Mouse (Mus musculus): ENCODE results near the gene Dgkd. TPM values are rescaled to one million over a fixed set of nuclear protein-coding genes. Genes with fewer than 3 reads are reported as not detected.

The Dgkd gene
- polyA plus RNA-seq, 2 experiments = 26.7 to 35.5 TPM

DNA sequence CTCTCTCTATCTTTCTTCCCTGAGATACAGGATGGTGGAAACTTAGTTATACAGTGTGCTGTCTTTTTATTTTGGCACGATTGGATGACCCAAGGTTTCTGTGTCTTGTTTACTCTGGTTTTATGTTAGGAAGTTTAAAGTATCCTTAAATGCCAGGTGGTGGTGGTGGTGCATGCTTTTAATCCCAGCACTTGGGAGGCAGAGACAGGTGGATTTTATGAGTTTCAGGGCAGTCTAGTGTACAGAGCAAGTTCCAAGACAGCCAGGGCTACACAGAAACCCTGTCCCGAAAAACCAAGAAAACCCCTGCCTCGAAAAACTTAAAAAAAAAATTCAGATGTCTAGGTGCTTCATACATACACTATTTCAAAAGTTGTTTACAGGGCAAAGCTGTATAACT lies 25.9 kb downstream of the Dgkd start:
- H3K27ac ChIP-seq (replicated peaks; ENCODE audit: low read depth, low read length) = no peak overlapping the region
- H3K4me1 ChIP-seq (ENCODE audit: control insufficient read depth, insufficient read depth, low read length) = peaks cover 30% of the 10 kb centered on the region
- 88% methylated on average over 3 of the region's 3 CpGs for WGBS
- H3K9ac ChIP-seq (ENCODE audit: low read depth, low read length, severe bottlenecking) = no peak overlapping the region
- H3K36me3 ChIP-seq (ENCODE audit: control insufficient read depth, insufficient read depth, low read length) = peaks cover 24% of the 10 kb centered on the region; the same call in 1 of the 2 replicates
- no peak for TF ChIP-seq POLR2A (IDR thresholded peaks at IDR 0.05; ENCODE audit: borderline replicate concordance, extremely low read depth, insufficient read depth, insufficient read length)
- no peaks in the 10 kb centered on the region for H3K27me3 ChIP-seq (ENCODE audit: control insufficient read depth, insufficient read depth, low read length)
- H3K4me2 ChIP-seq (replicated peaks; ENCODE audit: low read depth, low read length, severe bottlenecking) = no peak overlapping the region
- no peaks in the 10 kb centered on the region for H3K9me3 ChIP-seq (ENCODE audit: control insufficient read depth, low read length)
- DNase-seq (ENCODE audit: low spot score) = no peak
- ATAC-seq (ENCODE audit: low FRiP score, low read depth) = no peak
- no peak overlapping the region for H3K4me3 ChIP-seq (replicated peaks; ENCODE audit: low read length)

DNA sequence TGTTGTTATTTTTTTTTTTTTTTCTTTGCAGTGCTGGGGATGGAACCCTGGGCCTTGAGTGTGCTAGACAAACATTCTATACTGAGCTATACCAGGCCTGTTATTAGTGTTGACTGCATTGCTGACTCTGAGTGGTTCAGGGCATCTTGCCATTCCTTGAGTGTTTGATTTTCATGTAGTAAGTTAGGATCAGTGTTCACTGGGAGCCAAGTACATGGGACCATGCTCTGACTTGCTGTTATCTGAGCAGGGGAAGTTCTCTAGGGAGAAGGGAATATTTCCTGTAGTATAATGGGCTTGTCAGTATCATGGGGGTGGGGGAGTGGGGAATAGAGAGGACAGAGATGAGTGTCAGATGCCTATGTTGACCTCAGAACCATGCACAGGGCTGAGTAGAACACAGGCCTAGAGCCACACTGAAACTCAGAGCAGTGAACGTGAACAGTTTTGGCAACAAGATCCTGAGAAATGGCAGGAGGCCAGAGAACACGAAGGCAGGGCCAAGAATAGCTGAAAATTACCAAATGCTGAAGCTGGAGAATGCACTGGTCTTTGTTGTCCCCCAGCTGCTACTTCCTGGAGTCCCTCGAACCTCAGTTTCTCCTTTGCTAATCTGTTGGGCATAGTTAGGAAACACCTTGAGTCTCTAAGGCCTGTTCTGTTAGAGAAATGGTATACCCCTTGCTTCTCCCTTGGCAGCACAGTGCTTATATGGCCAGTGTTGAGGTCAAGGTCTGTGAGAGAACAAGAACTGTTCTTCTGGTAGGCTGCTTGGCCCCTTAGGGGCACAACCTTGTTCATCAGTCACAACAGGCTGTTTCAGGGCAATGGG lies 26.6 kb downstream of the Dgkd start:
- ATAC-seq (ENCODE audit: low FRiP score, low read depth) (peak; percentile 50), DNase-seq (ENCODE audit: low spot score) (peak; percentile 78)
- TF ChIP-seq POLR2A (IDR thresholded peaks at IDR 0.05; ENCODE audit: borderline replicate concordance, extremely low read depth, insufficient read depth, insufficient read length) = no peak
- Histone ChIP-seq H3K4me2 (replicated peaks; ENCODE audit: low read depth, low read length, severe bottlenecking) (no peak overlapping the region; the same call in 1 of the 2 replicates), H3K4me1 (ENCODE audit: control insufficient read depth, insufficient read depth, low read length) (peaks cover 30% of the 10 kb centered on the region), H3K36me3 (ENCODE audit: control insufficient read depth, insufficient read depth, low read length) (peaks cover 30% of the 10 kb centered on the region), H3K27ac (replicated peaks; ENCODE audit: low read depth, low read length) (peak overlapping the region; percentile 8), H3K9me3 (ENCODE audit: control insufficient read depth, low read length) (no peaks in the 10 kb centered on the region), H3K27me3 (ENCODE audit: control insufficient read depth, insufficient read depth, low read length) (no peaks in the 10 kb centered on the region), H3K4me3 (replicated peaks; ENCODE audit: low read length) (no peak overlapping the region), H3K9ac (ENCODE audit: low read depth, low read length, severe bottlenecking) (no peak overlapping the region)
- WGBS = 15% methylated on average over 3 of the region's 3 CpGs

DNA sequence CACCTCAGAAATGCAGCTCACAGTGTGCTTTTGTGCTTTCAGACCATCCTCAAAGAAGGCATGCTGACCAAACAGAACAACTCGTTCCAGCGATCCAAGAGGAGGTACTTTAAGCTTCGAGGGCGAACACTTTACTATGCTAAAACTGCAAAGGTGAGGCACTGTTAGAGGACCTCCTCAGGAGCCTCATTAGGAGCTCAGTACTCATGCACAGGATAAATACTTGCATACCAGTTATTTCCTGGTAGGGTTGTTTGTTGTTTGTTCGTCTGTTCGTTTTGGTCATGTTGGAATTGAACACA lies 27.2 kb downstream of the Dgkd start:
- Histone ChIP-seq H3K4me1 (ENCODE audit: control insufficient read depth, insufficient read depth, low read length) (peaks cover 30% of the 10 kb centered on the region), H3K4me2 (replicated peaks; ENCODE audit: low read depth, low read length, severe bottlenecking) (no peak overlapping the region; the same call in 1 of the 2 replicates), H3K9ac (ENCODE audit: low read depth, low read length, severe bottlenecking) (no peak overlapping the region), H3K27ac (replicated peaks; ENCODE audit: low read depth, low read length) (peak overlapping the region; percentile 8; the same call in 1 of the 2 replicates), H3K9me3 (ENCODE audit: control insufficient read depth, low read length) (no peaks in the 10 kb centered on the region), H3K4me3 (replicated peaks; ENCODE audit: low read length) (no peak overlapping the region), H3K27me3 (ENCODE audit: control insufficient read depth, insufficient read depth, low read length) (no peaks in the 10 kb centered on the region), H3K36me3 (ENCODE audit: control insufficient read depth, insufficient read depth, low read length) (peaks cover 32% of the 10 kb centered on the region)
- DNase-seq (ENCODE audit: low spot score) = no peak
- ATAC-seq (ENCODE audit: low FRiP score, low read depth) = no peak
- TF ChIP-seq POLR2A (IDR thresholded peaks at IDR 0.05; ENCODE audit: borderline replicate concordance, extremely low read depth, insufficient read depth, insufficient read length) = no peak
- 87% methylated on average over 6 of the region's 6 CpGs for WGBS

DNA sequence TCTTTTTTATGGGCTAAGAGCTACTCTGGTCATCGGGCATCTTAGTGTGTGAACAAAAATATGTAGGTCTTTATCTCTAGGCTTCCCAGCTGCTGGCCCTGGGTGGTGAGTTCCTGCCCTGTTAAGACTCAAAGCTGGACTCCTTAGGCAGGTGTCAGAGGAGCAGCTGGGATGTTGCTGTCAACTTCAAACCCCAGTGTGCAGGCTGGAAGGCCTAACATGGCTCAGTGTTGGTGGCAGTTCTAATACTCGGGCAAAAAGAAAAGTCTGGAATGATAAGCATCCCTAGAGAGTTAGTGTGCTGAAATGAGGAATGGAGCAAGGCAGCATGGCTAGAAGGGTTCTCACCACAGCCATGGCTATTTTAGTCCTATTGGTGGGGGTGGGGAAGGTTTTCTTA lies 27.8 kb downstream of the Dgkd start:
- peak; percentile 50; the same call in 1 of the 2 replicates for ATAC-seq (ENCODE audit: low FRiP score, low read depth)
- no peak for TF ChIP-seq POLR2A (IDR thresholded peaks at IDR 0.05; ENCODE audit: borderline replicate concordance, extremely low read depth, insufficient read depth, insufficient read length)

DNA sequence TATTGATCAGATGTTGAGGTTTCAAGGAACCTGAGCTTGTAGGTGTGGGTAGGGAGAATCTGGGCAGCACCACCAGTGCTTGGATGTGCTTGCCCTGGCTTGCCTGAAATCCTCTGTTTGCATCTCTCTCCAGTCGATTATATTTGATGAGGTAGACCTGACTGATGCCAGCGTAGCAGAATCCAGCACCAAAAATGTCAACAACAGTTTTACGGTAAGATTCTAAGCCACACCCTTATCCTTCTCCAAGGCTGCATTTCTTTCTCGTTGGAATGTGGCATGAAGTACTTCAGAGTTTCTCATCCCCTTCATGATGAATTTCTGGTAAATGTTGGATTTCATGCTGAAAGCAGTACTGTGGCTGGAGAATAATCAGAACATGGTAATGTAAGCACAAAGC lies 28.6 kb downstream of the Dgkd start:
- ATAC-seq (ENCODE audit: low FRiP score, low read depth) (no peak), DNase-seq (ENCODE audit: low spot score) (no peak)
- 61% methylated on average over 4 of the region's 4 CpGs for WGBS
- TF ChIP-seq POLR2A (IDR thresholded peaks at IDR 0.05; ENCODE audit: borderline replicate concordance, extremely low read depth, insufficient read depth, insufficient read length) = no peak
- Histone ChIP-seq H3K27me3 (ENCODE audit: control insufficient read depth, insufficient read depth, low read length) (no peaks in the 10 kb centered on the region), H3K9ac (ENCODE audit: low read depth, low read length, severe bottlenecking) (no peak overlapping the region), H3K4me2 (replicated peaks; ENCODE audit: low read depth, low read length, severe bottlenecking) (no peak overlapping the region), H3K9me3 (ENCODE audit: control insufficient read depth, low read length) (no peaks in the 10 kb centered on the region), H3K4me3 (replicated peaks; ENCODE audit: low read length) (no peak overlapping the region), H3K36me3 (ENCODE audit: control insufficient read depth, insufficient read depth, low read length) (peaks cover 32% of the 10 kb centered on the region), H3K4me1 (ENCODE audit: control insufficient read depth, insufficient read depth, low read length) (peaks cover 30% of the 10 kb centered on the region), H3K27ac (replicated peaks; ENCODE audit: low read depth, low read length) (no peak overlapping the region)

More for the DNA sequence above, 27.8 kb downstream of the Dgkd start:
- H3K4me2 ChIP-seq (replicated peaks; ENCODE audit: low read depth, low read length, severe bottlenecking) = no peak overlapping the region
- no peaks in the 10 kb centered on the region for H3K27me3 ChIP-seq (ENCODE audit: control insufficient read depth, insufficient read depth, low read length)
- no peaks in the 10 kb centered on the region for H3K9me3 ChIP-seq (ENCODE audit: control insufficient read depth, low read length)
- H3K4me3 ChIP-seq (replicated peaks; ENCODE audit: low read length) = no peak overlapping the region
- peaks cover 32% of the 10 kb centered on the region for H3K36me3 ChIP-seq (ENCODE audit: control insufficient read depth, insufficient read depth, low read length)
- H3K9ac ChIP-seq (ENCODE audit: low read depth, low read length, severe bottlenecking) = no peak overlapping the region
- peak; percentile 15 for DNase-seq (ENCODE audit: low spot score)
- H3K27ac ChIP-seq (replicated peaks; ENCODE audit: low read depth, low read length) = no peak overlapping the region
- peaks cover 30% of the 10 kb centered on the region for H3K4me1 ChIP-seq (ENCODE audit: control insufficient read depth, insufficient read depth, low read length)
- WGBS = 48% methylated on average over 2 of the region's 2 CpGs
